Mouse (Mus musculus) gonadal fat pad, adult 2 months (tissue): ENCODE data around the gene Ptpn14. TPM values are rescaled to one million over a fixed set of nuclear protein-coding genes. Genes with fewer than 3 reads are reported as not detected.

Experiments
- DNase-seq: peaks from one replicate; pipeline ENCODE4 v3.0.0-alpha.2; 2012; ENCODE audit warnings: low read depth
- polyA plus RNA-seq: library from polyadenylated mRNA; depleted of rRNA; stranded (reverse); fragments of >200 nt; gene quantifications from 2 replicates; pipeline ENCODE4 v1.2.3, GENCODE M21; 2012

Ptpn14 gene
- polyA plus RNA-seq, 1 experiment, result 10.4 TPM

GRCm38 (mm10) chr1:189808015-189808414 is 79.9 kb downstream of the Ptpn14 start:
- DNase-seq, result no peak

GRCm38 (mm10) chr1:189808453-189808852 is 80.4 kb downstream of the Ptpn14 start:
- DNase-seq, result no peak

GRCm38 (mm10) chr1:189811778-189812177 is 83.7 kb downstream of the Ptpn14 start:
- no peak for DNase-seq

GRCm38 (mm10) chr1:189814385-189814784 is 86.3 kb downstream of the Ptpn14 start:
- DNase-seq, result peak; percentile 66

- DNase-seq, result no peak
Measured at GRCm38 (mm10) chr1:189817089-189817488, 89.0 kb downstream of the Ptpn14 start.

GRCm38 (mm10) chr1:189817810-189818209 is 89.7 kb downstream of the Ptpn14 start:
- DNase-seq, result no peak

- no peak for DNase-seq
Measured at GRCm38 (mm10) chr1:189820111-189820510, 92.0 kb downstream of the Ptpn14 start.

GRCm38 (mm10) chr1:189824436-189824835 is 96.4 kb downstream of the Ptpn14 start:
- no peak for DNase-seq

GRCm38 (mm10) chr1:189830391-189830790 is 102.3 kb downstream of the Ptpn14 start:
- no peak for DNase-seq

- DNase-seq, result peak; percentile 88
Measured at GRCm38 (mm10) chr1:189830797-189831232, 102.7 kb downstream of the Ptpn14 start.

- no peak for DNase-seq
Measured at GRCm38 (mm10) chr1:189833351-189833750, 105.3 kb downstream of the Ptpn14 start.

- no peak for DNase-seq
Measured at GRCm38 (mm10) chr1:189834166-189834565, 106.1 kb downstream of the Ptpn14 start.

GRCm38 (mm10) chr1:189846319-189846718 is 118.3 kb downstream of the Ptpn14 start:
- no peak for DNase-seq

- no peak for DNase-seq
Measured at GRCm38 (mm10) chr1:189849550-189849949, 121.5 kb downstream of the Ptpn14 start.

GRCm38 (mm10) chr1:189852051-189852450 is 124.0 kb downstream of the Ptpn14 start:
- DNase-seq, result no peak

- peak; percentile 81 for DNase-seq
Measured at GRCm38 (mm10) chr1:189852456-189852855, 124.4 kb downstream of the Ptpn14 start.

- no peak for DNase-seq
Measured at GRCm38 (mm10) chr1:189854646-189855045, 126.6 kb downstream of the Ptpn14 start.

- DNase-seq, result no peak
Measured at GRCm38 (mm10) chr1:189855739-189856138, 127.7 kb downstream of the Ptpn14 start.

GRCm38 (mm10) chr1:189858377-189858776 is 130.3 kb downstream of the Ptpn14 start:
- no peak for DNase-seq

GRCm38 (mm10) chr1:189860112-189860941 is 132.3 kb downstream of the Ptpn14 start:
- DNase-seq, result no peak

- DNase-seq, result no peak
Measured at GRCm38 (mm10) chr1:189860942-189861315, 132.9 kb downstream of the Ptpn14 start.

- no peak for DNase-seq
Measured at GRCm38 (mm10) chr1:189863727-189864126, 135.7 kb downstream of the Ptpn14 start.

- DNase-seq, result no peak
Measured at GRCm38 (mm10) chr1:189864301-189864700, 136.2 kb downstream of the Ptpn14 start.
